Mouse (Mus musculus) liver, embryonic 11.5 days (tissue): Measurements from ENCODE around the gene Tmbim6. TPM values are rescaled to one million over a fixed set of nuclear protein-coding genes. Genes with fewer than 3 reads are reported as not detected.

Experiments
- ATAC-seq: fragments of 200-750 bp; cut with Nextera tagmentation; replicated peaks from 2 replicates; pipeline ENCODE4 v1.8.0; 2017; ENCODE audit warnings: moderate number of reproducible peaks, mild to moderate bottlenecking, moderate TSS enrichment, moderate library complexity; ENCODE audit not compliant: low FRiP score
- DNase-seq: peaks from one replicate; pipeline ENCODE4 v3.0.0-alpha.2; 2017; ENCODE audit warnings: low spot score
- H3K27ac ChIP-seq: fragments of 300-500 bp; sonication (generic); 2 replicates; pipeline ENCODE4 v1.5.1; 2014; ENCODE audit warnings: mild to moderate bottlenecking, low read depth, low read length, control low read depth
- H3K27me3 ChIP-seq: fragments of 300-500 bp; sonication (generic); replicated peaks from 2 replicates; pipeline ENCODE4 v1.6.1; 2014; ENCODE audit warnings: low read length, mixed read lengths; ENCODE audit not compliant: control insufficient read depth, insufficient read depth
- H3K36me3 ChIP-seq: fragments of 300-500 bp; sonication (generic); 2 replicates; pipeline ENCODE4 v1.6.1; 2014; ENCODE audit warnings: mild to moderate bottlenecking, low read length, moderate library complexity, mixed read lengths; ENCODE audit not compliant: control insufficient read depth, insufficient read depth
- H3K4me1 ChIP-seq: fragments of 300-500 bp; sonication (generic); replicated peaks from 2 replicates; pipeline ENCODE4 v1.6.1; 2014; ENCODE audit warnings: low read length, mixed read lengths; ENCODE audit not compliant: control insufficient read depth, insufficient read depth
- H3K4me2 ChIP-seq: fragments of 300-500 bp; sonication (generic); 2 replicates; pipeline ENCODE4 v1.6.1; 2014; ENCODE audit warnings: mild to moderate bottlenecking, control low read depth, moderate library complexity
- H3K4me3 ChIP-seq: fragments of 300-500 bp; sonication (generic); 2 replicates; pipeline ENCODE4 v1.5.1; 2014; ENCODE audit warnings: low read depth, low read length, control low read depth
- H3K9ac ChIP-seq: fragments of 300-500 bp; sonication (generic); 2 replicates; pipeline ENCODE4 v1.6.1; 2014; ENCODE audit warnings: low read depth, low read length, control low read depth
- H3K9me3 ChIP-seq: fragments of 300-500 bp; sonication (generic); 2 replicates; pipeline ENCODE4 v1.6.1; 2016; ENCODE audit warnings: low read length, inconsistent platforms, mixed read lengths; ENCODE audit not compliant: control insufficient read depth
- WGBS: fragments of 180-500 bp; shearing (Covaris S2); extraction: QIAGEN DNeasy Blood & Tissue Kit; methylation state at CpG from one replicate; pipeline ENCODE4 v1.1.7; 2014; 5-methylcytosine and 5-hydroxymethylcytosine counted together
- polyA plus RNA-seq: library from polyadenylated mRNA; unstranded; fragments of >200 nt; fragmentation: Nextera tagmentation; extraction: Ambion mirVana; gene quantifications from 2 replicates; pipeline ENCODE4 v1.2.1, GENCODE M21; 2014

Tmbim6 gene
- polyA plus RNA-seq, 1 experiment from 2014 or later = 256 TPM

- no peak for DNase-seq
- H3K27ac ChIP-seq = peak overlapping the region; percentile 13; the same call in 1 of the 2 replicates
- no peaks in the 10 kb centered on the region for H3K27me3 ChIP-seq
- peak overlapping the region; percentile 81 for H3K4me3 ChIP-seq
- peaks cover 43% of the 10 kb centered on the region for H3K4me1 ChIP-seq
- peak overlapping the region; percentile 78 for H3K4me2 ChIP-seq
- peak overlapping the region; percentile 59; the same call in 1 of the 2 replicates for H3K9ac ChIP-seq
- no peak for ATAC-seq
- H3K9me3 ChIP-seq = no peaks in the 10 kb centered on the region
- no peaks in the 10 kb centered on the region for H3K36me3 ChIP-seq
- 79% methylated on average over 6 of the region's 6 CpGs for WGBS
Observed at GRCm38 (mm10) chr15:99391975-99392374, 707 bp upstream of the Tmbim6 start.

GRCm38 (mm10) chr15:99393386-99394252 lies 937 bp downstream of the Tmbim6 start:
- Histone ChIP-seq H3K9me3 (no peaks in the 10 kb centered on the region), H3K36me3 (no peaks in the 10 kb centered on the region), H3K9ac (peak overlapping the region; percentile 82), H3K27ac (peak overlapping the region; percentile 83), H3K27me3 (no peaks in the 10 kb centered on the region), H3K4me2 (peak overlapping the region; percentile 94), H3K4me1 (peaks cover 57% of the 10 kb centered on the region), H3K4me3 (peak overlapping the region; percentile 81)
- WGBS = 5% methylated on average over 24 of the region's 24 CpGs
- ATAC-seq (peak; percentile 35), DNase-seq (no peak)

GRCm38 (mm10) chr15:99396462-99396861 lies 3.8 kb downstream of the Tmbim6 start:
- ATAC-seq (no peak), DNase-seq (no peak)
- Histone ChIP-seq H3K27me3 (no peaks in the 10 kb centered on the region), H3K36me3 (no peaks in the 10 kb centered on the region), H3K9me3 (no peaks in the 10 kb centered on the region), H3K4me3 (no peak overlapping the region), H3K4me1 (peaks cover 67% of the 10 kb centered on the region), H3K27ac (peak overlapping the region; percentile 27; the same call in 1 of the 2 replicates), H3K4me2 (peak overlapping the region; percentile 58), H3K9ac (no peak overlapping the region)
- WGBS = 28% methylated on average over 1 of the region's 1 CpGs

- no peak overlapping the region for H3K4me3 ChIP-seq
- peak overlapping the region; percentile 58 for H3K4me2 ChIP-seq
- no peak overlapping the region for H3K27ac ChIP-seq
- ATAC-seq (no peak), DNase-seq (no peak)
- no peaks in the 10 kb centered on the region for H3K36me3 ChIP-seq
- WGBS = 70% methylated on average over 4 of the region's 4 CpGs
- no peaks in the 10 kb centered on the region for H3K27me3 ChIP-seq
- peaks cover 67% of the 10 kb centered on the region for H3K4me1 ChIP-seq
- H3K9me3 ChIP-seq = no peaks in the 10 kb centered on the region
- 0 out of 2 replicates have a peak overlapping the region, but pooled peaks have one; percentile 14 for H3K9ac ChIP-seq
Observed at GRCm38 (mm10) chr15:99396875-99397274, 4.2 kb downstream of the Tmbim6 start.

- DNase-seq = no peak
- WGBS = 89% methylated on average over 2 of the region's 2 CpGs
- Histone ChIP-seq H3K4me3 (no peak overlapping the region), H3K9me3 (no peaks in the 10 kb centered on the region), H3K4me2 (no peak overlapping the region), H3K9ac (no peak overlapping the region), H3K27ac (no peak overlapping the region), H3K36me3 (no peaks in the 10 kb centered on the region; the same call in 1 of the 2 replicates), H3K4me1 (peaks cover 61% of the 10 kb centered on the region), H3K27me3 (no peaks in the 10 kb centered on the region)
- no peak for ATAC-seq
Observed at GRCm38 (mm10) chr15:99397622-99398021, 4.9 kb downstream of the Tmbim6 start.

- no peak overlapping the region for H3K27ac ChIP-seq
- peaks cover 11% of the 10 kb centered on the region; the same call in 1 of the 2 replicates for H3K36me3 ChIP-seq
- peaks cover 51% of the 10 kb centered on the region for H3K4me1 ChIP-seq
- no peaks in the 10 kb centered on the region for H3K9me3 ChIP-seq
- no peak overlapping the region for H3K9ac ChIP-seq
- no peak overlapping the region for H3K4me3 ChIP-seq
- no peak overlapping the region for H3K4me2 ChIP-seq
- WGBS = 78% methylated on average over 15 of the region's 15 CpGs
- no peak for DNase-seq
- no peak for ATAC-seq
- no peaks in the 10 kb centered on the region for H3K27me3 ChIP-seq
Observed at GRCm38 (mm10) chr15:99399503-99400245, 7.0 kb downstream of the Tmbim6 start.

GRCm38 (mm10) chr15:99400602-99401001 lies 7.9 kb downstream of the Tmbim6 start:
- H3K36me3 ChIP-seq = peaks cover 14% of the 10 kb centered on the region; the same call in 1 of the 2 replicates
- no peak overlapping the region for H3K4me3 ChIP-seq
- no peak overlapping the region for H3K4me2 ChIP-seq
- no peaks in the 10 kb centered on the region for H3K27me3 ChIP-seq
- DNase-seq (no peak), ATAC-seq (no peak)
- no peak overlapping the region for H3K9ac ChIP-seq
- no peaks in the 10 kb centered on the region for H3K9me3 ChIP-seq
- H3K4me1 ChIP-seq = peaks cover 42% of the 10 kb centered on the region
- no peak overlapping the region for H3K27ac ChIP-seq
- WGBS = 82% methylated on average over 6 of the region's 6 CpGs

GRCm38 (mm10) chr15:99403159-99403889 lies 10.6 kb downstream of the Tmbim6 start:
- 84% methylated on average over 12 of the region's 12 CpGs for WGBS
- H3K27me3 ChIP-seq = no peaks in the 10 kb centered on the region
- H3K4me3 ChIP-seq = no peak overlapping the region
- peaks cover 18% of the 10 kb centered on the region for H3K4me1 ChIP-seq
- H3K27ac ChIP-seq = no peak overlapping the region
- no peak overlapping the region for H3K9ac ChIP-seq
- no peak overlapping the region for H3K4me2 ChIP-seq
- no peaks in the 10 kb centered on the region for H3K9me3 ChIP-seq
- ATAC-seq (no peak), DNase-seq (no peak)
- peaks cover 37% of the 10 kb centered on the region for H3K36me3 ChIP-seq
